Mouse (Mus musculus) left cerebral cortex, postnatal 4 days (tissue): ENCODE measurements around the gene Pacs2. TPM values are rescaled to one million over a fixed set of nuclear protein-coding genes. Genes with fewer than 3 reads are reported as not detected.
A peak's percentile ranks its signal among the peaks of the same experiment; 100 is the strongest.

Experiments used
- DNase-seq: peaks from one replicate; pipeline ENCODE4 v3.0.0-alpha.2; 2022
- intact Hi-C: fragments of 180-260 bp; cut with DNase I; formaldehyde crosslinking; loops from one replicate; pipeline ENCODE4 v1.15.1; 2025
- microRNA-seq: library from miRNA; unstranded; fragments of <30 nt; microRNA quantifications from one replicate; pipeline ENCODE4 v1.2.0, GENCODE M21; 2022
- total RNA-seq, 2 experiments: library from RNA; stranded (reverse); gene quantifications; 2 replicates each; pipeline ENCODE4 v1.2.3; 2021

Gene Pacs2
- total RNA-seq, 2 experiments from 2014 or later = 184 to 189 TPM

DNA sequence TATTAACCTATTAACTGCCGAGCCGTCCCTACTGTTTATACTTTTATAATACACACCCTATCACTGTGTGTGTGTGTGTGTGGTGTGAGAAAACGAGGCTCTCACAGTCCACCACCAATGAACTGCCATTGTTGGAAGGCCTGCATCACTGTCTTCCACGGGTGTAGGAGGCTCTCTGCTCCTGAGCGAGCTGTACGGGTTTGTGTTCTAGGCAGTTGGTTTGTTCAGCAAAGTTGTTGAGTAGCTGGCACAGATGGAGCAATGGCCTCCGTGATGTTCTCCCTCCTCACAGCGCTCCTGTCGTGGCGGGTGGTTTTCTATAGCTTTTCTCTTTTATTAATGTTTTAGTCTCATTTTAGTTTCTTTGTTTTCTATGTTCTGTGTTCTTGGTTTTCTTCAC, 95.5 kb downstream of the Pacs2 start:
- no peak for DNase-seq
- intact Hi-C loops = no loop called here

DNA sequence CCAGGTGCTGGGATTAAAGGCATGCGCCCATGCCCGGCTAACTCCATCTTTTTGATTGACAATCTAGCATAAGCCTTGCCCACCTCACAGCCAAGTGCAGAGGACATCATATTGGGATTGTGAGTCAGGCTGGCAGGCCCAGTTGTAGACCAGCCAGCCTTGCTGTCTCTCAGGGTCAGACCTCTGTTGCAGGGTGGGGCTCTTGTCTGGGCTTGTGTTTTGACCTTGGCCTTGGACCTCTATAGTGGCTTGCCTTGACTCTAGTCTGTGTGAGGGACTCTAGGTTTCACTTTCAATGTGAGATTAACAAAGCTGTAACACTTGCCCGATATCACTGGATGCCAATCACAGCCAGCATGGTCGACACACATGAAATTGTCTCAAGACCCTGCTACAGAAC, 99.8 kb downstream of the Pacs2 start:
- no peak for DNase-seq
- intact Hi-C loops = no loop called here

DNA sequence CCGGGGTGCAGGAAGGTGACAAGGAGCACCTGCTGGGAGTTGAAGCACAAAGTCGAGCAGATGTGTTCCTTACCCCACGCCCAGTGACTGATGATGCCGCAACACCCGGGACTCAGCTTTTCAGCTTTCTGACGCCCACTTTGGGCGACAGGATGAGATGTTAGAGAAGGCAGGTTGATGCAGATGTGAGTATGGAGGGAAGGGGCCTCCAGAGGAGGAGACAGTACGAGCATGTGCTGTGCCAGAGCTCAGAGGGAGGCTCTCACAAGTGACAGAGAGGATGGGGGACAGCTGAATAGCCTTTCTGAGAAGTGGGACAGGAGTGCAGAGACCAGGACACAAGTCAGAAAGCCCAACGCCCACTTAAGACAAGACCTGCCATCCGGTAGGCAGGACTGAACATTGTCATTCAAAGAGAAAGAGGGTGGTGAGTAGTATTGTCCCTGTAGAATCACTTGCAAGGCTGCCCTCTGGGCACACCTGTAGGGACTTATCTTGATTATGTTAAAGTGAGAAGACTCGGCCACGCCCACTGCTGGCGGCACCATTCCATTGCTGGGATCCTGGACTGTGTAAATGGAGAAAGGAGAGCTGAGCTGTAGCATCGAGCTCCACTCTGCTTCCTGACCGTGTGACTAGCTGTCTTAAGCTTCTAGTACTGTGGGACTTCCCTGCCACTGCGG, 100.7 kb downstream of the Pacs2 start:
- DNase-seq = no peak
- intact Hi-C loops = no loop called here

DNA sequence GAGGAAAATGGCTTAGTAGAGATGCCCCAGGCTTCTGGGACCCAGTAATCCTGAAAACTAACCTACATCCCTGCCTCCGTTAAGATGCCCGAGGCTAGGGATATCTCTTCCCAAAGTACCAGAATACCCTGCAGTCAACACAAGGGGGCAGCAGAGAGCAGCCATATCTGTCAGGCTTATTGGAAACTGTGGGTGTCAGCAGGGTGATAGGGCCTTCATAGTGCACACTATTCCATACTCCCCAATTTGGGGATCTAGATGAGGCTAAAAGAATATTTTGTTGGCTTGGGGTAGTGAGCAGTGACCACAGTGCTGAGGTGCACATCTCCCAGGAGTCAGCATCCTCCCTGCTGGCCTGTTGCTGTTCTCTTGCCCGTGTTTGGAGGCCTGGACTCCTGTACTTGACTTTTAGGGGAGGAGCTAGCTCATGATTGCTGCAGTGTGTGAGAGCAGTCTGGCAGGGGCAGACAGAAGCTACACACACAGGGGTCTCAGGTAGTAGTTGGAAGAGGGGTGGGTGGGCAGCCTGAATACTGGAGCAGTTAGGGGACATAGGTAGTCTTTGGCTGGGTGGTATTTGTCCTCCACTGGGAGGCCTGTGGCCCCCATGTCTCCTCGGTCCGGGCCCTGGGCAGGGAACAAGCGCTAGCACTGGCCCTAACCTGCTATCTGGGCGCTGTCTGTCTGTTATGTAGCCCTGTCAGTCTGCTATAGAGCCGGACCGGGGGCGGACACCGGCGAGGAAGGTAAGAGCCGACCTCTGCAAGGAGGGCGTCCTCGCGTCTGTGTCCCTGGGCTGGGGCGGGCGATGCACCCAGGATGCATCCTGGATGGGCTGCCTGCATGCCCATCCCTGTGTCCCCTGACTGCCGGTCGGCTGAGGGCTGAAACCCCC, 105.5 kb downstream of the Pacs2 start:
- intact Hi-C loops = no loop called here
- DNase-seq = peak; percentile 85

Small RNAs within 50 kb of the gene (microRNA-seq; reads per million reads assigned to microRNA genes)
- not detected for gene Gm44471

Other genes with a start within 250 kb of the Pacs2 start
- 10 to 100 TPM; 28.1 to 28.2 TPM for gene Ahnak2, start 211.9 kb upstream of the Pacs2 start, total RNA-seq
- gene Clba1, start 205.6 kb upstream of the Pacs2 start, total RNA-seq = 10 to 100 TPM; 15.0 to 15.8 TPM
- gene Cdca4, start 185.1 kb upstream of the Pacs2 start, total RNA-seq = 10 to 100 TPM; 18.5 to 19.8 TPM
- gene Gpr132, start 146.3 kb upstream of the Pacs2 start, total RNA-seq = not detected
- 10 to 100 TPM; 76.5 to 97.2 TPM for gene Jag2, start 84.7 kb upstream of the Pacs2 start, total RNA-seq
- gene Nudt14, start 72.4 kb upstream of the Pacs2 start, total RNA-seq = 10 to 100 TPM; 12.5 to 16.7 TPM
- gene Btbd6, start 38.0 kb upstream of the Pacs2 start, total RNA-seq = 10 to 100 TPM; 53.6 to 59.2 TPM
- gene Brf1, start 13.8 kb upstream of the Pacs2 start, total RNA-seq = 10 to 100 TPM; 64.5 to 67.2 TPM
- under 1 TPM; 0.40 to 0.74 TPM for gene Tex22, start 60.0 kb downstream of the Pacs2 start, total RNA-seq
- 100 to 1,000 TPM; 103 to 105 TPM for gene Mta1, start 83.8 kb downstream of the Pacs2 start, total RNA-seq
- gene Crip2, start 125.7 kb downstream of the Pacs2 start, total RNA-seq = 100 to 1,000 TPM; 306 to 334 TPM
- 10 to 100 TPM; 14.9 to 16.3 TPM for gene Crip1, start 131.8 kb downstream of the Pacs2 start, total RNA-seq
- 1 to 10 TPM; 5.6 to 5.7 TPM for gene Tedc1, start 141.9 kb downstream of the Pacs2 start, total RNA-seq
- 10 to 100 TPM; 37.8 to 40.0 TPM for gene Tmem121, start 171.4 kb downstream of the Pacs2 start, total RNA-seq